Mouse (Mus musculus) C3H10T1/2 (cell line): ENCODE data around the gene Gm5538. TPM values are rescaled to one million over a fixed set of nuclear protein-coding genes. Genes with fewer than 3 reads are reported as not detected.

Source experiments
- polyA plus RNA-seq, 2 experiments: library from polyadenylated mRNA; unstranded; fragments of >200 nt; fragmentation: generic; extraction: Trizol; gene quantifications; one replicate each; pipeline ENCODE4 v1.2.1; 2012; ENCODE audit warnings: missing spikeins in 2 of 2

Gene Gm5538
- polyA plus RNA-seq = not detected

GRCm38 (mm10) chr3:59729490-59729889, at the start of gene Gm5538:
Gene Gm5538 (plus strand): TSS chr3:59729790.

Other genes starting within 250 kb of the Gm5538 start
- gene Gm8298, start 131.3 kb downstream of the Gm5538 start, polyA plus RNA-seq = not detected
- gene C130079G13Rik, start 195.4 kb downstream of the Gm5538 start, polyA plus RNA-seq = not detected